Mouse (Mus musculus) Muller cell, postnatal 12 days (primary cell): Measurements from ENCODE around the gene Slc4a5.
A peak's percentile ranks its signal among the peaks of the same experiment; 100 is the strongest.

Source experiments
- DNase-seq: peaks from one replicate; pipeline ENCODE4 v3.0.0-alpha.2; 2015; ENCODE audit errors: inconsistent ontology term

Gene Slc4a5

DNA sequence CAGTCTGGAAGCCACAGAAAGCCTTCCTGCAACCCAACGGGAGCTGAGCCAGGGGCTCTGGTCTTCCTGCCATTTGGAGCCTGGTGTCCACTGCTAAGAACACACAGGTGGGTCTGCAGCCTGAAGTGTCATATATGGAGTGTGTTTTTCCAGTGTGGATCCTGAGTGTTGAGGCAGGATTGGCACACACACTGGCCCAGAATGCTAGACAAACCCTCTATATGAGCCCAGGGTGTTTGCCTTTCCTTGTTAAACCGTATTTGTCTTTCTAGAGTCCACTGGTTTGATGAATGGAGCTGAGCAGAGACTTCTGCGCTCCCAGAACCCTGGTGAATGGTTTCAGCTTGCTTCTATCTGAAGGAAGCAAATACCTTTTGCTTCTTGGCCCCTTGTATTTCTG lies at the start of gene Slc4a5:
Gene Slc4a5 (plus strand): TSS at position 15 of the 400 bp plus-strand sequence.
- DNase-seq = no peak

DNA sequence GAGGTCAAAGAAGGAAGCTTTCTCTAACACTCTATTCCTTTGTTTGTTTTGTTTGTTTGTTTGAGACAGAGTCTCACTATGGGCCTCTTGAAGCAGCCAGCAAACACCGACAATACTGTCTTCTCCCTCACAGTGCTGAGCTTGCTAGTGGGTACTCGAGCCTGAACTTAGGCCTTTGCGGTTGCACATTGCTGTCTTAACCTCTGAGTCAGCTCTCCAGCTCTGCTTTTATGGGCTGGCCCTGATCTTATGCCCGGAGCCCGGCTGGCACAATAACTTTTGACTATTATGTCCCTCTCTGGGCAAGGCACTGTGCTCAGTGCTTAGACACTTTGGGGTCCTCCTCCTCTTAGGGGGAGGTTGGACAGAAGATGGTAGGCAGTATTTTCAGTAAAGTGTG lies 49.8 kb upstream of the Slc4a5 start:
- peak; percentile 14 for DNase-seq

DNA sequence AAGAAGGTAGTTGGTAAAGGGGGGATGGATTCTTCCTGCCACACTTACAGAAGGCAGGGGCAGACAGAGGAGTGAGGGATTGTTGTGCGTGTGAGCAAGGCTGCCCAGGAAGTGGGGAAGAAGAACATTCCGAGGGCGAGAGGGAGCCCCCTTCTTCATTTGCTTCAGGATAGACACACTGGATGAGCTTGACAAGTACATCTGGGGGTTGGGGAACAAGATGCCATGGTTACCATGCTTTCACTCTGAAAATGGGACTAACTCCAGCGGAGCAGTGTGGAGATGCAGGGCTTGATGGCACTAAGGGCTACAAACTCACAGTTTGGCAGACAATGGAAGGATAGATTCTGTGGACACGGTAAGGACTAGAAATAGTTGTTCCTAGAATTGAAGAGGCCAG lies 48.6 kb upstream of the Slc4a5 start:
- DNase-seq = no peak

DNA sequence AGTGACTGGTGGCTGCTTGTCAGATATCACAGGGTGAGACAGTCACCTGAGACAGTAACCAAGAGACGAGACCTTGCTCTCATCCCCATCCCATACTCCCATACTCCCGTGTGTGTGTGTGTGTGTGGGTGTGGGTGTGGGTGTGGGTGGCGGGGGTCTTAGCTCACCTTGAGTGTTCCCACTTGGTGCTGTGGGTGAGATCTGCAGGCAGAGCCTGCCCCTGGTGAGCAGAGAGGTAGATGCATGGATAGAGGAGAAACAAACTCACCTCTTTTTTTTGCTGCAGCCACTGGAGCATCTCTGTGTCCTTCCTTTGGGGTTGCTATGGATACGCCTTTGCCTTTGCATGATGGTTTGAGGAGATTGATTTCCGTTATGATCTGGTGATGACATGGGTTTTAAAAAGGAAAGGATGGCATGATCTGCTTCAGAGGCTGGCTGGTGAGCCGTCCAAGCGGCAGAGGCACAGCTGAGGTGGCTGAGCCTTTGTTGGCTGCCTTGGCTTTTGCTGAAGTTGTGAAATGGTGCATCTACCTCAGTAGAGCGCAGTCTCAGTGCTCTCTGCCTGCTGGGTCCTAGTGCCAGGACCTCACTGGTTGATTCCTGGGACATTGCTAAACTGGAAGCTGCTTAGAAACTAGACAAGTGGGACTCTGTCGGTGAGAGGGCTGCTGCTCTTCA lies 47.2 kb upstream of the Slc4a5 start:
- no peak for DNase-seq

DNA sequence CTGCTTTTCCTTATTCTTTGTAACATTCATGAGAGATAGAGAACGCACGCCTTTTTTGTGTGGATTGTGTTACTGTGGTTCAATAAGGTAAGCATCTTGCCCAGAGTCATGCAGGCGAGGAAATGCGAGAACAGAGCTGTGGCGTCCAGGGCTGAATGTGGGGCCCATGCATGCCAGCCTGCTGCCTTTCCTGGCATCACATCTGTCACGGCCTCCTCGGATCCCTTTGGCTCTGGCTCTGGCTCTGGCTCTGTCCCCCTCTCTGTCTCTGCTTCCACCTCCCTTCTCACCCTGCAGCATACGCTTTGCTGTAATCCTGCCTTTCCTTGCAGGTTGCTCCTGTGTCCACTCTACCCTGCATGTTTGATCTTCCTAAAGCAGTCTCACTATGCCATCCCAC lies 43.6 kb upstream of the Slc4a5 start:
- DNase-seq = no peak

DNA sequence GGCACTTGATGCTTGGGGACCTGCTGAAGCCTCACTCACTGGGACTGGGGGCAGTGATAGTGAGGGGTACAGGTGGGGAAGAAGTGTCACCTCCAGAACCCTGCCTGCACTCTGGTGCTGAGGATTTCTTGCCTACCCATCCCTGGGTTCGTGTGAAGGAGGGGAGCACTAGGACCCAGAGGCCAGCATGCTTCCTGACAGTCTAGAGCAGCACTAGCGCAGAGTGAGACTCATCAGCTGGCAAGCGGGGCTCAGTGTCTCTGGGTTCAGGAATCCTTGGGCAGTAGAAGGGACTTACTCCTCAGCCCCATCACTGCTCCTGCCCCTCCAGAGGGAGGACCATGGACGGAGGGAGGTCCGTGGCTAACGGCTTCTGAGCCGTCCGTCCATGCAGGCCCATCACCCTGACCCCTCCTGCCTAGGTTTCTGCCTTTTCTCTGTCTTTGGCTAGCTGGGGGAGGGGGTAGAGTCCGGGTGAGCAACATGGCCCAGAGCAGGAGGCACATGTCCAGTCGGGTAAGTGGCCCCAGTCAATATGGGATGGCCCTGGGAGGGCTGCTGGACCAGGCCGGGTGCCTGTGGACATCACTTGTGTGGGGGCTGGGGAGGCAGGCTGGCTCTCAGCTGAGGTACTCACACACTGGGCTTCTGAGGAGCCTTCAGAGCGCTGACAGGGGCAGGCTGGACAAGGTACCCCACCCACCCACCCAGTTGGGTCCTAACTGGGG lies 40.1 kb upstream of the Slc4a5 start:
- peak; percentile 56 for DNase-seq

DNA sequence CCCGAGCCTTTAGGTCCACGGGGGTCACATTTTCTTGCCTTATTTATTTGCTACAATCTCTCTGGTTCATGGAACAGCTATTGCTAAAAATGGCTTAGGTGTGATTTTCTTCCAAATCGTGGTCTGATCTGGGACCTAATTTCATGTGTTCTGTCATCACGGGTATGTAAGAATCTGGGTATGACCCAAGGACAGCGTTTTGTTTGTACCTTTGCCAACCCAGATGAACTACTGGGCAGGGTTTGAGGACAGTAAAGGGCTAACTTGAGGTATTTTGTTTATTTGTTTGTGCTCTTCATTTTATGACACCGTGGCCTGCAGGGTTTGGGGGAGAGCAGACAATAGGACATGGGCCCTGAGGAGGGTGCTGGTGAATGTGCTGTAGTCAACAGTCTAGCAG lies 39.0 kb upstream of the Slc4a5 start:
- DNase-seq = no peak

DNA sequence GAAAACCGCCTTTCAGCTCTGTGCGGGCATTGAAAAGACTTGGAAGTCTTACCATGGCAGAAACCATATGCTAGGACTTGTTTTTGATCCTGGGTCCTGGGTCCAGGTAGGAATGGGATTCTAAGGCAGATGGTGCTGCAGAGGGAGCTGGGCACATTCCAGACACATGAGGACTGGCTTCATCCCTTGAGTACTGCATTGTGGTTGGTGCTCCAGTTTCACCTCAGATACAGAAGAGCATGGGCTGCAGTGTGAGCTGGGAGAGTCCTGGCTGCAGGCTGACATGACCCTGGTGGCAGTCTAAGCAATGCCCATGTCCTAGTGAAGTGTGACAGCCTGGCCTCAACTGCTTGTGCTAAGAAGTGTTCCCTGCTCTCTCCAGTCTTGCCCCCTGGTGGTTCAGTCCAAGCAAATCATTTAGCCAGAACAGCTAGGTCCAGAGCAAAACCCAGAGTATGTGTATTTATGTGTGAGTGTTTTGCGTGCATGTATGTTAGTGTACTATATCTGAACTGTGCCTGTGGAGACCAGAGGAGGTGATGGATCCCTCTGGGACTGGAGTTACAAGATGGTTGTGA lies 34.7 kb upstream of the Slc4a5 start:
- DNase-seq = no peak

DNA sequence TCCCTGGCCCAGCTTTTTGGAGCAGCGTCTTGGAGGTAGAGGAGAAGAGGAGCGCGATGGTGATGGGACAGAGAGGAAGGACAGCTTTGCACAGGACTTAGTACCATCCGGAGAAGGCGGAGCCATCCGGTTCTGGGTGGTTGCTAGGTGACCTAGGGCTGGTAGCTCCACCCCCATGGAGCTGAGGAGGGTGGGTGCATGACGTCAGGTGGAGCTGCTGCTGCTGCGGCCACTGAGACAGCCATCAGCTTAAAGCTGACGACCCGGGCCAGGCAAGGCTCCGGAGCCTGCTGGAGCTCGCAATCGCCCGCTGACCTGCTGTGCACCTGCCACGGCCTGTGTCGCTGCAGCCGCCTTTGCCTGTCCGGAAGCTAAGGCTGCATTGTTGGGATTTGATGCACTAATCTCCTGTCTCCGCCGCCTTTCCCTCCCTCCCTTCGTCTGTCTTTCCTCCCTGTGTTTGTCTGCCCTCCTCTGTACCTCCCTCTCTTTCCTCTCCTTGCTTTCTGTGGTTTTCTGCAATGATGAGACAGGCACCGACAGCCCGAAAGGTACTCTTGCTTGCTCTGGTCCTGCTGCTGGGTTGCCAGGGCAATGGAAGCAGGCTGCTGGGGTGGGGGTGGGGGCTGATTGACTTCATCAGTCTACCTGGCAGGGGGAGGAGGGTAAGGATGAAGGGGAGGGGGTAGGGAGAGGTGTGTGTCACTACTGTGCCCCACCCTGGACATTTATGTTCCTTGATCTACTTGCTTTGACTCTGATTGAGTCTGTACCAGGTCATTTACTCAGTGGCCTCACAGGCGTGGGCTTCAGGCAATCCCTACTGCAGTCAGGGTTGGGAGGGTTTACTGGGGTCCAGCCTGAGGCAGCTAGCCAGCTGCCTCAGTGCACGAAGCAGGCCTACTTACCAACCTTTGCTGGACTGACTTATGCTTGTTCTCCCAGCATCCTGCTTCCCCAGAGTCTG lies 33.5 kb upstream of the Slc4a5 start:
- peak; percentile 83 for DNase-seq

DNA sequence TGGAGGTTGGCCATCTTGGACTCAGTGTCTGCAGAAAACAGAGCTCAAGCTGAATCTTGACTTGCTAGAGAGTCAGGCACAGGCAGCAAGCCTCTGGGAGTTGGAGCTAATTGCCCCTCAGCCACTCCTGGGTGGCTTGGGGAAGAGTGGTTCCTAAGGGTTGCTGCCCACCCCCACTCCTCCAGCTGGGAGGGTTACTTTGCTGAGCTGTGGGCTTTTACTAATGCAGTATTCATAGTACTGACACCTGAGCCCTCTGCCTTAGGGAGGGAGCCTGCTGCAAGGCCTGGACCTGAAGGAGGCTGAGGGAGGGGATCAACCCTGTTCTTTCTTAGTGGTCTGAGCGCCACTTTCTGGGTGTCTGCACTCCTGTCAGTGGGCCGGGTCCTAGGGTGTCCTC lies 32.7 kb upstream of the Slc4a5 start:
- DNase-seq = no peak

DNA sequence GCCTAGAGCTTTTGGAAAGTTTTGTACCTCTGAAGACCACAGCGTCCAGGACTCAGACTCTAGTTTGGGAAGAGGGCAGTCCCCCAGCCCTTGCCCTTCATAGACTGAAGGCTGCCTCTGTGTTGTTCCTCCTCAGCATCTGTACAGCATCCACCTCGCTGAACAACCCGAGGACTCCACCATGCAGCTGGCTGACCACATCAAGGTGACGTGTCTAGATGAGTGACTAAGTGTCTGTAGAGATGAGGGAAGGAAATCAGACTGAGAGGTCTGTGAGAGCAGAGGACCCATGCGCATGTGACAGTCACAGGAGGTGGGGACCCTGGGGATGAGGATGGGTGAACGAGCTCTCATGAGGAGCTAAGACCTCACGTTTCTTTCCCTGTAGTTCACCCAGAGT lies 26.1 kb upstream of the Slc4a5 start:
- DNase-seq = no peak

DNA sequence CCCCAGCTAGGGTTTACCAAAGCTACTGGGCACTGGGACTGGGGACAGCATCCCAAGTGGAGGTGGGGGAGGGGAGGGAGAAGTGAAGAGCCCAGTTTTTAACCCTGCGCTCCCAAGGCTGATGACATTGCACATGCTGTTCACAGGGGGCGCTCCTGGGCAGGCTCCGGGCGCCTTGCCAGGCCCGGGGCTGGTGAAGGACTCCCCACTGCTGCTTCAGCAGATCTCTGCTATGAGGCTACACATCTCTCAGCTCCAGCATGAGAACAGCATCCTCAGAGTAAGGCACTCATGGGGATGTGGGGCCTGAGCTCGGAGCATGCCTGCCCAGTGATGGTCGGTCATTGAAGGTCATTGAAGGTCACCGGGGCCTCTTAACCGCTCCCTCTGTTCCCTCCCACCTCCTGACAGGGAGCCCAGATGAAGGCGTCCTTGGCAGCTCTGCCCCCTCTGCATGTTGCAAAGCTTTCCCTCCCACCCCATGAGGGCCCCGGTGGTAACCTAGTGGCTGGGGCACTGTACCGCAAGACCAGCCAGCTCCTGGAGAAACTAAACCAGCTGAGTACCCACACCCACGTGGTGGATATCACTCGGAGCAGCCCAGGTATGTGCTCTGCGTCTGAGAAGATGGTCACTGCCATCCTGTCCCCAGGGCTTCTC lies 22.2 kb upstream of the Slc4a5 start:
- peak; percentile 83 for DNase-seq

DNA sequence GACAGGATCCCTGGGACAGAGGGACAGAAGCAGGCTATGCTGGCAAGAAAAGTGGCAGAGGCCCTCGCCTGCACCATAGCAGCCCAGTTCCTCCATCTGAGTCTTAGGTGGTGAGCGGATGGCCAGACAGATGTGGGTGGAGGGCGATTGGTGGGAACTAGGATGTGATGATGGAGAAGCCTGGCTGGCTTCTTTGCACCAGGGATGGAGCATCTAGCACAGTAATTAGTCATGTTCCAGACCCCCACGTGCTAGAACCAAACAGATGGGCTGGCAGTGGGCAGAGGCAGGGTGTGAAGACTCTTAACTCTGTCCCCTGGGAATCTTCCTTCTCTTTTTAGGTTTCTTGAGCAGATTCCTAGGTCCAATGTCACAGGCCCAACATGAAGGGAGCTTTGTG lies 16.3 kb upstream of the Slc4a5 start:
- DNase-seq = no peak

DNA sequence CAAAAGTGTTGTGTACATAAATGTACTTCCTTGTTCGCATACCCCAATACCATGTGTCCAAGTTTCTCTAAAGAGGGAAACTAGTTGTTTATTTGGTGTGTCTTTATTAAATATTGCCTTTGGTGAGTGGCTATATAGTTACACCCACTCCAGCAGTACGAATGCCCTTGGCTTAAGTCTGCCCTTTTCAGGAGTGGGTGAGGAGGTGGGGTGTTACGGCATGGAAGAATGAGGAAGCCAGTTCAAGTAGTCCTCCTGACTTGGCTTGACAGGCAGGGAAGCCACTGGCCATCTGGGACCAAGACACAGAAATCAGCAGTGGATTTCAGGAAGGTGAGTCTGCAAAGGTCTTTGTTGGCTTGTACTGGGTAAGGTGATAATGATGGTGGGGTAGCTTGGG lies 13.8 kb upstream of the Slc4a5 start:
- DNase-seq = no peak

DNA sequence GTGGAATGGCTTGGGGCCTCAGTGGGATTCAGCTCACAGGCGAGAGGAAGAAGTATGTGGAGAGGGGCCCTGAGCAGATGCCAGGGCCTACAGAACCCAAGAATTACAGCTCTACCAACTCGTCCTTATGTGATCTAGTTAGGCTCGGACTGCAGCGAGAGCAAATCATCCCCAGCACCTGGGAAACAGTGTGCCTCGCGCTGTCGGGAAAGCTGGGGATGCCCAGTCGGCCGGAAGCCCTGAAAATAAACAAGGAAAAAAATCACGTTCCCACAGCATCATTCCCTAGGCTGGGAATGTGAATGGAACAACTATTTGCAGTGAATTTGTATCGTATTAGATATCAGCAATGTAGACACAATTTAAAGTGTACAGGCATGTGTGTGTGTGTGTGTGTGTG lies 13.3 kb upstream of the Slc4a5 start:
- no peak for DNase-seq

DNA sequence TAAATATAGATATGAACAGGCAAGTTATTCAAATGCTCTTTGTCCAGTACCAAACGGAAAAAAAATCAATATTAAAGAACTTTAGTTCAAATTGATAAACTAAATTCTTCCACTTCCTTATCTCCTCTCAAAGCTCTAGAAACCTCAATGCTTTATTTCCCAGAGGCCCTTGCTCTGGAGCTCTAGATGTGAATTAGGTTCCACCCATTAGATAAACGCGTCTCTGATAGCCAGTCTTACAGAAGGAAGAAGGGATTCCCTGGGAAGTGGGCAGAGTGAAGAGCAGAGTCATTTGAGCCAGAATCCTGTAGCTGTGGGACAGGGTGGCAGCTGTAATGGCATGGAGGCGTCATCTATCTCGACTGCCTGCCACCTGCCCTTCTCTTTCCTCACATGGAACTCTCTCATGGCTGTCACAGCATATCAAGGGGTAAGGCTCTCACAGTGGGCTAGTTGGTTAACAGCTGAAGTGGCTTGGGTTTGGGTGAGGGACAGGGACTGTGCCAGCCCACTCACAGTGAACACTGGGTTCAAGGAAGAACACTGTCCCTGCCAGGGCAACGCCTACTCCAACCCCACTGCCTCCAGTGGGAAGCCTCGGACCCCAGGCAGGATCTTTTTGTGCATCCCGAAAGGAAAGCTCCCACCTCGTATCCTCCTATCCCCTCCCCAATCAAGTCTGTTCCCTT lies 12.1 kb upstream of the Slc4a5 start:
- no peak for DNase-seq

DNA sequence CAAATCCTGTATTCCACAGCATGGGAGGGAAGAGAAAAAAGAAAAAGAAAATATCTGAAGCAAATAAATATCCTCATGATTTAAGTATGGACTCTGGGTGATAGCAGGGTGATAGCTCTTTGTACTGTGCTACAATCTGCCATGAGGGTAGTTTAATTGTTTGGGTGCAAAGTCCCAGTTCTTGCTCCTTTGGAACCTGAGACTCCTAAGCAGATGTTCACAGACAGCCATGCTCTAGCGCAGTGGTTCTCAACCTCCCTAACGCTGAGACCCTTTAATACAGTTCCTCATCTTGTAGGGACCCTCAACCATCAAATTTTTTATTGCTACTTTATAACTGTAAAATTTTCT lies 11.6 kb upstream of the Slc4a5 start:
- DNase-seq = no peak

DNA sequence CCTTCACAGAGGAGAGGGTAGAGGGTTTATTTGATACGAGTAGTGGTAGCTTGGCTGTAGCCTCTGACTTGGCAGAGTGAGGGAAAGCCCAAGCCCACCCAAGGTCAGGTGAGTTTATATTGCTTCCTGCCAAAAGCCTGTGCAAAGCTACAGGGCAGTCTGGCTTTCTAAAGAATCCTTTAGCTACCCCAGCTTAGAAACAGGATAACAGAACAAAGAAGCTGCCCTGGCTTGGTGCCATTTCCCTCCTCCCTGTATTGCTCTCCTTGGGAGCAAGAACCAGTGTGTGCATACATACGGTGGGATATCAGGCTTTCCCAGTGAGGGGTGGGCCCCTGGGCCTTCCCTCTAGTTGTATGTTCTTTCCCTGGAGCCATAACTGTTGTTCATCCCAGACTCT lies 9.1 kb upstream of the Slc4a5 start:
- no peak for DNase-seq

DNA sequence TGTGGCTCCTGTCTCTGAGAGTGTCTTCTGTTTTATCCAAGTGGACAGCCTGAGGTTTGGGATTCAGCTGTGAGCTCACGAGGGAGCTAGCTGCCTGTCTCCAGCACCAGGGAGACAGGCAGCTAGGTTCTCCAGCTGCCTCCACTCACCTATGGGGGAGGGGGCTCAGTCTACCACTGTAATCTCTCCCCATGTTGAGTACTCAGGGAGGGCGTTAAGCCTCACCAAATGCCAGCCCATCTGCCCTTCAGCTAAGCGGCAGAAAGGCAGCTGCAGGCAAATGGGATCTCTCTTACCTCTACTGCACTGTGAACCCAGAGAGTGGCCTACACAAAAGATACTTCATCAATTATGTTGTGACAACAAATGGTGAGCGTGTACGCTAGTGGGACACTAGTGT lies 8.1 kb upstream of the Slc4a5 start:
- no peak for DNase-seq

DNA sequence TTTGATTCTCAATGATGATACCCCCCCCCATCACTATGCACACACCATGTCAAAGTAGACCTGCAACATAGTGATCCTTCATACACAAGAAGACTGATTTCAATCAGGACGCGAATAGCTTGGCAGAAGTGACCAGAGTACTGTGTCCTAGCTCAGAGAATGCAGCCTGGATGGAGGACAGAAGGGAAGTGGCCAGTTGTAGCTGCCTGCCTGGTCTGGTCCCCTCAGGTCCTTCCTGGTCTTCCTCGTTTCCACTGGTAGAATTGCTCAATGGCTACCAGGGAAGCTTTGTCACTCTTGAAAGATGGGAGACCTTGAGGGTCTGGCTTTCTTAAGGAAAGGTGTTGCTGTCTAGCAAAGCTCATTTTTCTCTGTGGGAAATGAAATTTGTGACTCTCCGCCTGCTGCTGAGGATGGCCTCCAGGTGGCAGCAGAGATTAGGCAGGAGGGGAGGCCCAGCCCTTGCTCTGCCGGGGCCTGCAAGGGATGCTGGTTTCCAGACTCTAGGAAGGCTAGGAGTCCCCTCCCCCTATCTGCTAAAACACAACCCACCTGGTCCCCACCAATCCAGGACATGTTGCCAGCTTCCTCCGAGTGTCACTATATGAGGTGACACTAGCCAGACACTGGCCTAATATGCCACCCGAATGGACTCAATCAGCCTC lies 4.5 kb upstream of the Slc4a5 start:
- peak; percentile 58 for DNase-seq

DNA sequence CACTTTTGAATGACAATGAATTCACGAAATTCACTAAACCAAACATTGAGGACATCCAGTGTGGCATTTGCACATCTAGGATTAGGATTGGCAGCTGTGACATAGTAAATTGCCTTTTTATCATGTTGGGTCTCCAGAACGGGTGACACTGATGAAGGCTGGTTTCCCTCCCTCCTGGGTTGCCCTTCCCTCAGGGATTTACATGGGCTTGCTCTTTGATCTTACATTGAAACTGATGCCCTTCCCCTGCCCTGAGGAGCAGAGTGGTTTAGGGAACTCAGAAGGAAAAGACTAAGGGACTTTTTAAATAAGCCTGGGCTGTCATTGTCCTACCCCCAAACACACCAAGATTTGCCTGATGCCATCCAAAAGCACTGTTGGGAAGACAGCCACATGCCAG lies 11.9 kb downstream of the Slc4a5 start:
- no peak for DNase-seq
